Comparison of ENCODE assay signal across 7 mouse cellular contexts in the genomic region with DNA sequence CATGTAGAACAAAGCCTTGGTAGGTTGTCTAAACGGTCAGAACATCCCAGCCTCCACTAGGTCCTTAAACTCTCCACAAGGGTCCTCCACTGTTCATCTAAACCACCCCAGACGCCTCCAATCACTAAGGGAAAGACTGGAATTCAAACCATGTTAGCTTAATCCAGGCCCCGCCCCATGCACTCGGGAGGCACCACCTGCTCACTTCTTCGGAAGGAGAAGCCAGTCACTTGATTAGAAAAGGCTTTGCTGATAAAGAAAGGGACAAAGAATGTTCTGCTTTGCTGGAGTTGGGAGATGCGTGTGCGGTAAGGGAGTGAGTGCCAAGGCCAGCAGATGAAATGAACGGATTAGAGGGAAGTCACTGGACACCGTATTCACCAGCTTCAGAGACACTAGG. TPM values are rescaled to one million over a fixed set of nuclear protein-coding genes. Genes with fewer than 3 reads are reported as not detected.
DNase-seq lines count a peak whose midpoint lies in the region; ATAC-seq and TF ChIP-seq lines count a peak whose summit lies in the region.

No protein-coding gene starts in this region.

- no peaks in the 10 kb centered on the region for H3K4me1 ChIP-seq in kidney, embryonic 14.5 days (ENCODE audit: control insufficient read depth, insufficient read depth, low read length)
- peaks cover 6% of the 10 kb centered on the region for H3K4me1 ChIP-seq in intestine, embryonic 14.5 days (replicated peaks; ENCODE audit: control insufficient read depth, insufficient read depth, low read length)
- peaks cover 19% of the 10 kb centered on the region for H3K4me1 ChIP-seq in limb, embryonic 14.5 days (ENCODE audit: control insufficient read depth, insufficient read depth, low read length)
- peaks cover 19% of the 10 kb centered on the region; the same call in 1 of the 2 replicates for H3K4me1 ChIP-seq in stomach, embryonic 15.5 days

- no peak for TF ChIP-seq POLR2A in limb, embryonic 14.5 days (IDR thresholded peaks at IDR 0.05; ENCODE audit: borderline replicate concordance, extremely low read depth, insufficient read depth, insufficient read length)

- no peak for ATAC-seq in kidney, embryonic 14.5 days (ENCODE audit: low FRiP score, low TSS enrichment)
- peak; percentile 56; the same call in 1 of the 2 replicates for ATAC-seq in intestine, embryonic 14.5 days (replicated peaks; ENCODE audit: low FRiP score, low TSS enrichment, low read depth)
- peak; percentile 63 for ATAC-seq in limb, embryonic 14.5 days (ENCODE audit: low FRiP score, low read depth)
- peak; percentile 67 for ATAC-seq in stomach, embryonic 15.5 days (ENCODE audit: insufficient read depth, low FRiP score, low read depth)

- no peaks in the 10 kb centered on the region for H3K36me3 ChIP-seq in kidney, embryonic 14.5 days (ENCODE audit: control insufficient read depth, insufficient read depth, low read length)
- no peaks in the 10 kb centered on the region for H3K36me3 ChIP-seq in intestine, embryonic 14.5 days (ENCODE audit: control insufficient read depth, insufficient read depth, low read length)
- H3K36me3 ChIP-seq in limb, embryonic 14.5 days (ENCODE audit: control insufficient read depth, insufficient read depth, low read length) = no peaks in the 10 kb centered on the region
- no peaks in the 10 kb centered on the region for H3K36me3 ChIP-seq in stomach, embryonic 15.5 days

- no peak overlapping the region for H3K4me2 ChIP-seq in kidney, embryonic 14.5 days (replicated peaks; ENCODE audit: low read depth, low read length)
- H3K4me2 ChIP-seq in intestine, embryonic 14.5 days (ENCODE audit: low read length) = peak overlapping the region; percentile 33
- no peak overlapping the region for H3K4me2 ChIP-seq in limb, embryonic 14.5 days (replicated peaks; ENCODE audit: low read depth, low read length, severe bottlenecking)
- H3K4me2 ChIP-seq in stomach, embryonic 15.5 days = peak overlapping the region; percentile 33; the same call in 1 of the 2 replicates

- H3K4me3 ChIP-seq in kidney, embryonic 14.5 days (ENCODE audit: low read length) = no peak overlapping the region
- no peak overlapping the region for H3K4me3 ChIP-seq in intestine, embryonic 14.5 days (ENCODE audit: low read depth, low read length)
- H3K4me3 ChIP-seq in limb, embryonic 14.5 days (replicated peaks; ENCODE audit: low read length) = no peak overlapping the region
- H3K4me3 ChIP-seq in stomach, embryonic 15.5 days (replicated peaks) = no peak overlapping the region
- no peak overlapping the region for H3K4me3 ChIP-seq in left cerebral cortex, adult 2 months

- 41% methylated on average over 9 of the region's 9 CpGs for WGBS in kidney, embryonic 14.5 days
- WGBS in intestine, embryonic 14.5 days = 31% methylated on average over 9 of the region's 9 CpGs
- 40% methylated on average over 9 of the region's 9 CpGs for WGBS in limb, embryonic 14.5 days
- WGBS in stomach, embryonic 15.5 days = 25% methylated on average over 9 of the region's 9 CpGs

- H3K9ac ChIP-seq in kidney, embryonic 14.5 days (ENCODE audit: low read depth, low read length) = no peak overlapping the region
- no peak overlapping the region for H3K9ac ChIP-seq in intestine, embryonic 14.5 days (ENCODE audit: low read length)
- H3K9ac ChIP-seq in limb, embryonic 14.5 days (ENCODE audit: low read depth, low read length, severe bottlenecking) = no peak overlapping the region
- no peak overlapping the region for H3K9ac ChIP-seq in stomach, embryonic 15.5 days

- peak; percentile 52 for DNase-seq in kidney, adult 9 months
- peak; percentile 63 for DNase-seq in intestine, embryonic 14.5 days (ENCODE audit: low spot score)
- DNase-seq in limb, embryonic 14.5 days (ENCODE audit: low spot score) = no peak
- DNase-seq in left cerebral cortex, adult 8-10 months (ENCODE audit: low spot score in 2 of 2) = no peak
- no peak for DNase-seq in left cerebral cortex, adult 2 months (ENCODE audit: extremely low spot score in 1 of 2, low spot score in 2 of 2)

- intact Hi-C loops in left cerebral cortex, adult 2 months (cut with DNase I) = no loop called here

- no peak overlapping the region for H3K27ac ChIP-seq in kidney, embryonic 14.5 days (ENCODE audit: low read depth, low read length)
- H3K27ac ChIP-seq in intestine, embryonic 14.5 days (ENCODE audit: low read depth) = no peak overlapping the region
- no peak overlapping the region for H3K27ac ChIP-seq in limb, embryonic 14.5 days (replicated peaks; ENCODE audit: low read depth, low read length)
- H3K27ac ChIP-seq in stomach, embryonic 15.5 days = no peak overlapping the region
- no peak overlapping the region for H3K27ac ChIP-seq in left cerebral cortex, adult 2 months

- H3K27me3 ChIP-seq in kidney, embryonic 14.5 days (ENCODE audit: control insufficient read depth, insufficient read depth, low read length) = no peaks in the 10 kb centered on the region
- H3K27me3 ChIP-seq in intestine, embryonic 14.5 days (replicated peaks; ENCODE audit: control insufficient read depth, insufficient read depth, low read length) = no peaks in the 10 kb centered on the region
- no peaks in the 10 kb centered on the region for H3K27me3 ChIP-seq in limb, embryonic 14.5 days (ENCODE audit: control insufficient read depth, insufficient read depth, low read length)
- no peaks in the 10 kb centered on the region for H3K27me3 ChIP-seq in stomach, embryonic 15.5 days (replicated peaks)

- TF ChIP-seq CTCF in left cerebral cortex, adult 2 months (IDR thresholded peaks at IDR 0.05) = no peak

- no peaks in the 10 kb centered on the region; the same call in 1 of the 2 replicates for H3K9me3 ChIP-seq in kidney, embryonic 14.5 days (ENCODE audit: control insufficient read depth, low read length)
- no peaks in the 10 kb centered on the region for H3K9me3 ChIP-seq in intestine, embryonic 14.5 days (ENCODE audit: control insufficient read depth, low read length)
- no peaks in the 10 kb centered on the region for H3K9me3 ChIP-seq in limb, embryonic 14.5 days (ENCODE audit: control insufficient read depth, low read length)
- H3K9me3 ChIP-seq in stomach, embryonic 15.5 days = no peaks in the 10 kb centered on the region

RNA-seq across cellular contexts. Expression of a gene that starts 54.5 kb away (rescaled TPM):
- polyA plus RNA-seq in kidney, embryonic 14.5 days (2014; fragmentation: Nextera tagmentation; extraction: Ambion mirVana) = 0.42 and 1.8 TPM in 2 replicates
- polyA plus RNA-seq in intestine, embryonic 14.5 days (2014; fragmentation: Nextera tagmentation; extraction: Ambion mirVana) = 1.1 and 1.7 TPM in 2 replicates
- 4.2 and 4.8 TPM in 2 replicates for polyA plus RNA-seq in limb, embryonic 14.5 days (2012; rRNA removed)
- 3.6 and 4.0 TPM in 2 replicates for polyA plus RNA-seq in limb, embryonic 14.5 days (2014; fragmentation: Nextera tagmentation; extraction: Ambion mirVana)
- polyA plus RNA-seq in stomach, embryonic 15.5 days (2015; fragmentation: Nextera tagmentation; extraction: Ambion mirVana) = 2.0 TPM in 2 replicates
- total RNA-seq in left cerebral cortex, adult 8-10 months (2022) = 10 to 100 TPM; 10.5 to 15.0 (median 12.5) TPM
- total RNA-seq in left cerebral cortex, adult 2 months (2021) = 10 to 100 TPM; 12.6 to 14.1 TPM

Comparison
In these comparisons a context has a peak if more than half of its experiments do, and no peak if none do; other contexts are left out.
1. DNase-seq: peak in kidney, adult 9 months (single experiment) and intestine, embryonic 14.5 days (single experiment); none in limb, embryonic 14.5 days (single experiment), left cerebral cortex, adult 8-10 months (0 of 2) and left cerebral cortex, adult 2 months (0 of 2).
2. H3K4me2 ChIP-seq: peak in intestine, embryonic 14.5 days (single experiment) and stomach, embryonic 15.5 days (single experiment); none in kidney, embryonic 14.5 days (single experiment) and limb, embryonic 14.5 days (single experiment).